Mouse (Mus musculus): ENCODE results near the gene Mlh3. TPM values are rescaled to one million over a fixed set of nuclear protein-coding genes. Genes with fewer than 3 reads are reported as not detected.

Mlh3 gene
- total and polyA plus RNA-seq, 3 experiments: 8.5 to 8.6 TPM; not detected in 1

DNA sequence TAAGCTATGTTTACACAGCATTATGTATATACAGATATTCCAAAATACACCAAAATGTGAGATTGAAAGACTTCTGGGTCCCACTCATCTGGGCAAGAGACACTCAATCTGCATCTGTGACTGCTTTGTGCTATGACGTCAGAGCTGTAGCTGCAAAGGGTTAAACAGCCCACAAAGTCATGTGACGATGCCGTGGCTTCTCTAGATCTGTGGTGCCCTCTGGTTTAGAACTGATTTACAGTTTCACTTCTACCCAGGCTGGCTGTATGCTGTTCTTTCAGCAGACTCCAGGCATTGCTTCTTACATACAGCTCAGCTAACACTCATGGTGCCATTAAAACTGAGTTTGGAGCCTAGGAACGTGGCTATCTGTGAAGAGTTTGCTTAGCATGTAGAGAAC lies 34.3 kb upstream of the Mlh3 start:
- Histone ChIP-seq H3K27ac (ENCODE audit: control insufficient read depth, low read depth, low read length) (no peak overlapping the region), H3K9ac (ENCODE audit: control insufficient read depth, low read depth, low read length, poor library complexity, severe bottlenecking) (no peak overlapping the region)
- DNase-seq (ENCODE audit: low read depth, low spot score): no peak

DNA sequence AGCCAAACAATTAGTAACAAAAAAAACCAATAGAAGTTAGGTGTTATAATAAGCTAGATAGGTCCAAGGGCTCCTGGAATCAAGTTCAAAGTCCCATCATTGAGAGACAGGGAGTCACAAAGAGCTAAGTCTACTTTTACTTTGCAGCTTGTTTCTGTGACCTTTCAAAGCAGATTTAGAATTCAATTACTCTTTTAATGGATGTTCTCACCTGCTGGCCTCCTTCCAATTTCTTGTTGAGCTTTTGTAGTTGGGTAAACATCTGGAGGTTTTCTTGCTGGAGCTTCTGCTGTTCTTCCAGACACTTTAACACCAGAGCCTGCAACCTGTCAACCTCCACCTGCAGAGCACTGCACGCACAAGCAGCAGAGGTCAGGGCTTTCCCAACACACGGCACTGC lies 32.9 kb upstream of the Mlh3 start:
- H3K9me3 ChIP-seq (replicated peaks; ENCODE audit: insufficient read depth, low read length): no peaks in the 10 kb centered on the region
- H3K27me3 ChIP-seq (ENCODE audit: control insufficient read depth in 1 of 2, insufficient read depth in 2 of 2, low read length in 2 of 2): no peaks in the 10 kb centered on the region
- no peak overlapping the region for H3K9ac ChIP-seq (ENCODE audit: control insufficient read depth, low read depth, low read length, poor library complexity, severe bottlenecking)
- H3K36me3 ChIP-seq (ENCODE audit: control insufficient read depth in 1 of 2, insufficient read depth in 2 of 2, low read length in 2 of 2): peaks cover 0 to 11% of the 10 kb centered on the region in 2 experiments; a peak in 2 of 4 replicates
- no peak overlapping the region for H3K4me3 ChIP-seq (ENCODE audit: control insufficient read depth in 1 of 2, insufficient read depth in 1 of 2, low read depth in 2 of 2, low read length in 2 of 2)
- H3K4me1 ChIP-seq (ENCODE audit: control insufficient read depth in 1 of 2, insufficient read depth in 2 of 2, low read length in 2 of 2): no peaks in the 10 kb centered on the region
- H3K79me2 ChIP-seq (ENCODE audit: control insufficient read depth, insufficient read depth, low read length, poor library complexity): no peaks in the 10 kb centered on the region
- TF ChIP-seq POLR2AphosphoS5 (IDR thresholded peaks at IDR 0.05; ENCODE audit: borderline replicate concordance, low read depth, low read length): no peak
- TF ChIP-seq SIN3A (IDR thresholded peaks at IDR 0.05; ENCODE audit: low read length): no peak
- TF ChIP-seq MYC (IDR thresholded peaks at IDR 0.05; ENCODE audit: low read depth, low read length): no peak
- no peak for TF ChIP-seq ZMIZ1 (IDR thresholded peaks at IDR 0.05; ENCODE audit: low read depth, low read length)
- no peak for TF ChIP-seq MYB (IDR thresholded peaks at IDR 0.05; ENCODE audit: low read depth, low read length)
- TF ChIP-seq SMC3 (IDR thresholded peaks at IDR 0.05; ENCODE audit: low read depth, low read length): no peak
- TF ChIP-seq POLR2AphosphoS2 (IDR thresholded peaks at IDR 0.05; ENCODE audit: low read length): no peak
- TF ChIP-seq CTCF (IDR thresholded peaks at IDR 0.05 in 2 of 3, conservative IDR thresholded peaks at IDR 0.05 in 1 of 3; ENCODE audit: control insufficient read depth in 1 of 3, insufficient read depth in 1 of 3, low read depth in 2 of 3, low read length in 3 of 3, poor library complexity in 1 of 3, severe bottlenecking in 1 of 3): no peak
- no peak for TF ChIP-seq ZC3H11A (IDR thresholded peaks at IDR 0.05; ENCODE audit: low read depth, low read length)
- no peak for TF ChIP-seq NRF1 (IDR thresholded peaks at IDR 0.05; ENCODE audit: insufficient read depth, low read depth, low read length, poor library complexity, severe bottlenecking)
- DNase-seq (ENCODE audit: low read depth, low spot score): no peak
- no peak overlapping the region for H3K27ac ChIP-seq (ENCODE audit: control insufficient read depth, low read depth, low read length)

More for the DNA sequence above, 34.3 kb upstream of the Mlh3 start:
- Histone ChIP-seq H3K79me2 (ENCODE audit: control insufficient read depth, insufficient read depth, low read length, poor library complexity) (no peaks in the 10 kb centered on the region), H3K4me1 (ENCODE audit: control insufficient read depth in 1 of 2, insufficient read depth in 2 of 2, low read length in 2 of 2) (no peaks in the 10 kb centered on the region), H3K9me3 (replicated peaks; ENCODE audit: insufficient read depth, low read length) (no peaks in the 10 kb centered on the region), H3K27me3 (ENCODE audit: control insufficient read depth in 1 of 2, insufficient read depth in 2 of 2, low read length in 2 of 2) (no peaks in the 10 kb centered on the region), H3K4me3 (ENCODE audit: control insufficient read depth in 1 of 2, insufficient read depth in 1 of 2, low read depth in 2 of 2, low read length in 2 of 2) (no peak overlapping the region), H3K36me3 (ENCODE audit: control insufficient read depth in 1 of 2, insufficient read depth in 2 of 2, low read length in 2 of 2) (peaks cover 0 to 11% of the 10 kb centered on the region in 2 experiments; a peak in 2 of 4 replicates)
- TF ChIP-seq TBP (IDR thresholded peaks at IDR 0.05; ENCODE audit: low read depth, low read length): no peak
- no peak for TF ChIP-seq E2F4 (IDR thresholded peaks at IDR 0.05; ENCODE audit: borderline replicate concordance, low read depth, low read length)
- TF ChIP-seq GATA1 (IDR thresholded peaks at IDR 0.05; ENCODE audit: low read depth, low read length): no peak
- no peak for TF ChIP-seq MXI1 (IDR thresholded peaks at IDR 0.05; ENCODE audit: low read depth, low read length)
- no peak for TF ChIP-seq MAX (IDR thresholded peaks at IDR 0.05; ENCODE audit: low read length)
- no peak for TF ChIP-seq RAD21 (IDR thresholded peaks at IDR 0.05; ENCODE audit: low read depth, low read length)
- no peak for TF ChIP-seq CHD1 (IDR thresholded peaks at IDR 0.05; ENCODE audit: low read depth, low read length)
- TF ChIP-seq ZC3H11A (IDR thresholded peaks at IDR 0.05; ENCODE audit: low read depth, low read length): no peak
- TF ChIP-seq TCF12 (IDR thresholded peaks at IDR 0.05; ENCODE audit: low read depth, low read length): no peak
- no peak for TF ChIP-seq MYB (IDR thresholded peaks at IDR 0.05; ENCODE audit: low read depth, low read length)
- no peak for TF ChIP-seq RCOR1 (IDR thresholded peaks at IDR 0.05; ENCODE audit: low read depth, low read length)
